Mouse (Mus musculus) thymus, postnatal 10 days (tissue): Measurements from ENCODE around the gene Nectin4.
A peak's percentile ranks its signal among the peaks of the same experiment; 100 is the strongest.

ENCODE experiments used
- DNase-seq, 2 experiments: peaks; one replicate each; pipeline ENCODE4 v3.0.0; 2021; ENCODE audit warnings: low spot score in 2 of 2

Gene Nectin4

DNA sequence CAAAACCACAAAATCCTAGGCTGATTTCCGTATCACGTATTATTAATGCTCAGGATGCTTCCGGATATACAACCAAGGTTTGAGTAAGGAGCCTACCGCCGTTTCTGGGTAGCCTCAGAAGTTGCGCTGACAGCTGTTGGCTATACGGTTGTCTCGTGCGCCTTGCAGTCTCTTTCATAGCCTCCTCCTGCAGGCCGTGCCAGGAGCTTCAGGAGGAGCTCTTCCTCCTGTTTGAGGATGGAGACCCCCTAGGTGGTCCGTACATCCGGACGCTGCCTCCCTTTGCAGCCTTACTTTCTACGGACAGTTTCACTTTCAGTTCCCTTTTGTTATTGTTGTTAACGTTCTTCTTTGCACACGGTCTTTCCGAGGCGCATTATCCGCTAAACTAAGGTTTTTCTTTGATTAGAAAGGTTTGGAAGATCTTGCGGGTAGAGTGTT is 42.1 kb downstream of the Nectin4 start:
- peak; percentile 35 to 43 for DNase-seq

DNA sequence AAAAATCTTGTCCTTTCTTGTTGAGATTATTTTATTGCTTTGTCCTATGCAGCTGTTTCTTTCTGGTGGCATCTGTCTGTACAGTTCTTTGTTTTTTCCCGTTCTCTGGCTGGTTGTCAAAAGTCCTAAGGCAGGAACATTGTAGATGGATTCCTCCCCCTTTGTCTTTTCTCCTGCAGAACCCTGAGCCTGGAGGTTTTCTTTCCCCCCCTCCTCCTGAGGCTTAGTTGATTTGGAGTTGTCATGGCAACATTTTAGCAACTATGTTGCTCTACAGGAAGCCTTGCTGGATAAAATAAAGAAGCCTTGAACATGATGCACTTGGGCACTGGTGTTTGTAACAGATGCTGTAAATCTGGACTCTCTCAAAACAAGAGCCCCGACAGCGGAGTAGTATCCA is 42.5 kb downstream of the Nectin4 start:
- peak in 1 of 2 experiments; percentile 13 for DNase-seq

DNA sequence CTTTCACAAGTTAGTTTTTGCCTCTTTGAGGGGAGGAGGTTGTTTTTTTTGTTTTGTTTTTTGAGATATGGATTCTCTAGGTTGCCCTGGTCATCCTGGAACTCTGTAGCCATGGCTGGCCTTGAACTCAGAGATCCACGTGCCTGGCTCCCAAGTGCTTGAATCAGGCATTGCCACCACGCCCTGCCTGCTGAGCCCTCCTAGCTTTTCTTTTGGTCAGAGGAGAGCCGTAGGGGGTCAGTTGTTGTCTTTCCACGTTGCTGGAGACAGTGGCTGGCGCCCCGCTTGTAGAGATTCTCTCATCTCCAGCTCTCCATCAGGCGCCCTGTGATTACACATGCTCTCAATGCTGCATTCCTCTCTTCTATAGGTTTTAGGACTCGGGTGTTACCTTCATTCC is 43.7 kb downstream of the Nectin4 start:
- DNase-seq, result no peak

DNA sequence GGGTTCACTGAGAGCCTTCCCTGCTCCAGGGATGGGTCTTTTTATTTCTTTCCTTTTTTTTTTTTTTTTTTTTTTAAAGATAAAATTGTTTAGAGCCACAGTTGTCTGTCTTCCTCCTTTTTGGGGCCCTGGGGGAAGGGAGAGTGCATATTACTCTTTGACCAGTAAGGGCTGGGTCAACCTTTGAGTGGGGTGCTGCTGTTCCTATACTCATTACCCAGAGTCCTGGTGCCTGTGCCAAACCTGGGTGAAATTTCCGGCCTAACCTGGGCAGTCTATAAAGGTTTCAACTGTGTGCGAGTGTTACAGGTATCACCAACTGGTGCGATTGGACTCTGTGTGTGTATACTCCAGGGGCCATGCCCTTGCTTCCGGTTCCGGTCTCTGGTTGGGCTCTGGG is 48.8 kb downstream of the Nectin4 start, which contains the start of gene Tstd1:
Gene Tstd1 (plus strand): TSS at position 213 of the 400 bp plus-strand sequence.
- DNase-seq, result no peak

DNA sequence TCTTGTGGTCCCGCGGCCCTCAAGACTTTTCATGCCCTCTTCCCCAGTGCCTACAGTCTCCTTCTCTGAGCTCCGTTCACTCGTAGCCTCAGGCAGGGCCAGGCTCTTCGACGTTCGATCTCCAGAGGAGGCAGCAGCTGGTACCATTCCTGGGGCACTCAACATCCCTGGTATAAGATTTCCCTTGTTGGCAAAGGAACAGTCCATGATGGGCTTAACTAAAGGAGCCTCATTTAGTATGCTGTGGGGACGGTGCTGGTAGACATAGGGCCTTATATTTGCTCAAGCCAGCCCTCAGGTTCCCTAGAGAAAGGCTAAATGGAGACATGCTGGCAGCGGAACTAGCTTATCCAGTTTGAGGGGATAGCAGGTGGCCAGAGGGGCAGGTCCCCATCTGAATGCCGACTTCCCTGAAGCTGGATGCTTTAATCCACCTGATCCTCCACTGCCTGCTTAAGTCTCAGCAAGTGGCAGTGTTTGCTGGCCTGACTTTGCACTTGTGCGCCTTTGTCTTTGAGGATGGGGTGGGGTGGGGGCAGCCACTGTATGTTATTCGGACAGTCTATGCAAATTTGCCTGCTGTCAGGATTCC is 49.5 kb downstream of the Nectin4 start:
- no peak for DNase-seq

DNA sequence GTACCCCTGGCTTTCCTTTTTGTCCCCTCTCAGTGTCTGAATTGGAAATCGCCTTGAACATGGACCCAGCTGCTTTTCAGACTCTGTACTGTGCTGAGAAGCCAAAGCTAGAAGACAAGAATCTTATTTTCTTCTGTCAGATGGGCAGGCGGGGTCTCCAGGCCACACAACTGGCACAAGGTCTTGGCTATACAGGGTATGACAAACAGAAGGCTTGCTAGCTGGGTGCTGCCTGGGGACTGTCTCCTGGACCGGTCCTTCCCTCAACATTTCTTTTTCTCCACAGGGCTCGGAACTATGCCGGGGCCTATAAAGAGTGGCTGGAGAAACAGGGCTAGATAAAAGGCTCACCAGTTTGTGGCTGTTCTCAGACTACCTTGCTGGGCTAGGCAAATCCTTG is 50.0 kb downstream of the Nectin4 start:
- no peak for DNase-seq

DNA sequence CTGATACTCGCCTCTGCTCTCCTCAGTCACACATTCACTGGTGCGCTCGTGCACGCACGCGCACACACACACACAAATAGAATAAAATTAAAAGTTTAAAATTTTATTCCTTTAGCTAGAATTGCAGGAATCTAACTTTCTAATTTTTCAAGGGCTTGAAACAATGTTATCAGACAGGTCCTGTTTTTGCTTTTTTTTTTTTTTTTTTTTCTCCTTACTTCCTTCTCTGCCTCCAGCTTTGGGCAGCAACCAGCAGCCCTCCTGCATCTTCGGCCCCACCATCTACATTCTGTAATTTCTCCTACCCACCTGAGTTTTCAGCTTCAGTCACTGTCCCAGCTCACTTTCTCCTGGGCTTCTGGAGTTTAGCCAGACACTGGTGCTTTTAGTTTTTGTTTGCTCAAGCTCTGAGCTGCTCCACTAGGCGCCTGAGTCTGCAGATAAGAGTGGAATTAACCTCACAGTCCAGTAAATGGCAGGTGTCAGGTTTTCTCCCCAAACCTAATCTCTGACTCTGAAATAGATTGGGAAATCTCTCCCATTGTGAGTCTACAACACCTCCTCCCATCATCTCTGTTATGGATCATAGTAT is 52.7 kb downstream of the Nectin4 start:
- no peak for DNase-seq

DNA sequence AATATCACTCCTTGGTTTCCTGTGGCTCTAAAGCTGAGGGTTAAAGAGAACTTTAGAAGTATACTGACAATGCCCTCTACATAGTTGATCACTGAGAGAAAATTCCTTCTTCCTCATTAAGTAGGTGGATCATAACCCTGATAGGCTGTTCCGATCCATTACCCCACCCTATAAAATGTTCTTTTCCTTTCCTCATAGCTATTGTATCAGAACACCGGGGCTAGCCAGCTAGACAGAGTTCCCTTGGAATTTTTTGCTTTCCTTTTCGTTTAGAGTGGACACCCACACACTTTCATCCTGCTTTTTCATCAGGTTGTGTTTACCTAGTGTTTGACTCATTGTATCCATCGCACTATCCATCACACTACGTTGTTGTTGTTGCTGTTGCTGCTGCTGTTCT is 54.7 kb downstream of the Nectin4 start:
- no peak for DNase-seq

DNA sequence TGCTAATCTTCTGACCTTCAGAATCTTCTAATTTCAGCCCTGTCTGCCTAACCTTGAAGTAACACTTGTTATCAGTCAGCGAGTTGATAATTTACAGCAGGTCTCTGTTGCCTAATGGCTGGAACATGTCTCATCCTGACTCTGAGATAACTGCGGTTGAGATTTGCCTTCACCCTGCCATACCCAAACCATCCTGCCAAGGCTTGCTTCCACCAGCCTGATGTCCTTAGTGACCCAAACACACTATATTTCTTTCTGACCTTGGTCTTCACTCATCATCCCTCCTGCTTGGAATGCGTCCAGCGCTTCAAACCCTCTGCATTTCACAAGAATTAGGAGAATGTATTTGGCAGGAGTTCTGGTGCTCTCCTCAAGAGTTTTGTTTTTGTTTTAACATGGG is 55.2 kb downstream of the Nectin4 start:
- no peak for DNase-seq

DNA sequence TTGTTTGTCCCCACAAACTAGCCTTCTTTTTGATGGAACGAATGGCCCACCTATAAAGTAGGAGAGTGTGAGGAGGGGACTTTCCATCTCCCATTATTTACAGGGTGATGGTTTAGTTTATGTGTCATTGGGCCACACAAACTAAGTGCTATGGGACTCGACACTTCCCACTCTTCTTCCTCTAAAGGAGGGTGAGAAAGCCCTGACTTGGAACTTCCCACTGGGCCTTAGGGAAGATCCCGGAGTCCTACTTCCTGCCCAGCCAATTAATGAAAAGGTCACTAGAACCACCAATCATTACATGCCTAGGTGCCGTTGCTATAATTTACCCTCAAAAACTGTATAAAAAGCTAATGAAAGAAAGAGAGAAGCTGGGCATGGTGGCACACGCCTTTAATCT is 62.3 kb downstream of the Nectin4 start:
- no peak for DNase-seq

DNA sequence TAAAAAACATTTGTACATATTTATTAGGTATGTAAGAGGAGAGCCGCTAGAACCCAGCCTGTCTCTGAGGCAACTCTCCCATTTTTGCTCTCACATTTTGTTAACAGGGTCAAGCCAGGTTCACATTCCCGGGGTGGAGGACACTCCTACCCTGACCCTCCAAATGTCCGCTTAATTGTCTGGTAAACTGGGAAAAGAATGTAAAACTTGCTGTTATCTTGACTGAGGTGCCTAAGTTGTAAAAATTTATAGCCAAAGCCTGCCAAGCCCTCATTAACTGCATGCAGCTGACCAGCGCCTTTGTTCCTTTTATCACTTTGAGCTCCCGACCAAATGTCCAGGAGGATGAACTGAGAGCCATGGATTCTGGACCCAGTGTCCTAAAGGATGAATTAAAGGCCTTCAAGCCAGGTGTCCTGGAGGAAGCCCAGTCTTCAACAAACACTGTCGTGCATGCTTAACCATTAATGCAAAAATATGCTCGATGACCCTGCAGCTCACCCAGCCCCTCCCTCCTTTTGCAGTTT is 65.5 kb downstream of the Nectin4 start:
- no peak for DNase-seq

DNA sequence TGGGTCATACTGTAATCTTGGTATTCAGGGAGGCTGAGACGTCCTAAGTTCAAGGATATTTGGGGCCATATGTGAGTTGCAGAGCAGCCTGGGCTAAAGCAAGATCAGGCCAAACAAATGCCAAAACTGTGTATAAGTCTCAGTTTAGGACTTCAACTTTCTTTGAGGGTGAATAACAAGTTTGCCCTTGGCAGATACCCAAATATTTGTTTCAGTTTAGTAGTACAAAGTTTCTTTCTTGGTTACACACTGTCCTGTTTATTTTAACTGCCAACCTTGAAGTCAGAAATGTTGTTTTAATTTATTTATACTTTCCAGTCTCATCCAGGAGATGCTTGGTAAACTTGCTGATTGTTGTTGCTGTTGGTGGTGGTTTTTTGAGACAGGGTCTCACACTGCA is 66.1 kb downstream of the Nectin4 start:
- no peak for DNase-seq

DNA sequence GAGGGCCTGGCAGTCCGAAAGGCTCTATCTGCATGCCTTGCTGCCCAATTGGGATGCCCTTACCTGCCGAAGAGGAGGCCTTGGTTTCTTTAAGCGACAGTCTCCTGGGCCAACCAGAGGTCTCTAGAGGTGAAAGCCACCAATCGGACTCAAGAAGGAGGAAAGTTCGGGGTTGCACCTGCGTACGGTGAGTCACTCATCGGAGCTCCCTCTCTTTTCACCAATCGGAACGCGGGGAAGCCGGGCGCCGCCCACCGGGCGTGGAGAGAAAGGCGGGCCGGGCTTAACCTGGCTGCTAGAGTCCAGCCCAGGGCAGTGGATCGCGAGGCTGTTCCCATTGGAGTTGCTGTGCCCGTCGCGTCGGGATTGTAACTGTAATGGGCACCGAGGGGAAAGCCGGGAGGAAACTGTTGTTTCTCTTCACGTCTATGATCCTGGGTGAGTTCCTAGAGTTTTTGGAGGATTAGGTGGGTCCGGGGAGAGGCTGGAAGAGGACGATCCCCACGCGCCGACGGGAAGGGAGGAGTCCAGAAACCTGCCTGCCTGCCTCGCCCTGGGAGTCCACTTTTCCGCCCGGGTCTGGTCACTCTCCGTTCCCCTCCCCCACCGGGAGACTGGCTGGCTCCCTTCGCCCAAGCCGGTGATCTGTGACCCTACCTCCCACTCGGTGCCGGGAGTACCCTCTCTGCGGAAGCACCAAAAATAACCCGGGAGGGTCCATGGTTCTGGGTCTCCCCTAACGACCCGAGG is 67.5 kb downstream of the Nectin4 start, which contains the start of gene F11r:
Gene F11r (plus strand): TSS at position 272 of the 750 bp plus-strand sequence.
- DNase-seq, result peak; percentile 29 to 44
